Mouse (Mus musculus) C2C12 (cell line): ENCODE measurements around the gene Fbxo48. TPM values are rescaled to one million over a fixed set of nuclear protein-coding genes. Genes with fewer than 3 reads are reported as not detected.

Experiments
- H3K27me3 ChIP-seq: one replicate; pipeline ENCODE4 v1.6.1; 2011; ENCODE audit not compliant: control insufficient read depth, insufficient read depth, insufficient read length
- H3K36me3 ChIP-seq: one replicate; pipeline ENCODE4 v1.6.1; 2011; ENCODE audit not compliant: control insufficient read depth, insufficient read depth
- H3K4me3 ChIP-seq: one replicate; pipeline ENCODE4 v1.5.1; 2011; ENCODE audit warnings: mild to moderate bottlenecking, control low read depth; ENCODE audit not compliant: poor library complexity, insufficient read depth, severe bottlenecking
- H3K79me2 ChIP-seq: one replicate; pipeline ENCODE4 v1.6.1; 2011; ENCODE audit not compliant: control insufficient read depth, insufficient read depth
- H3K79me3 ChIP-seq: one replicate; pipeline ENCODE4 v1.6.1; 2011; ENCODE audit warnings: low read depth, control low read depth
- H3ac ChIP-seq: one replicate; pipeline ENCODE3; 2011; ENCODE audit warnings: low read depth; ENCODE audit not compliant: control insufficient read depth, insufficient read length
- CEBPB ChIP-seq: IDR thresholded peaks from one replicate; pipeline ENCODE4 v1.6.1; 2011; ENCODE audit warnings: low read depth, mild to moderate bottlenecking, control low read depth, moderate library complexity
- CTCF ChIP-seq: IDR thresholded peaks from one replicate; pipeline ENCODE4 v1.5.1; 2011; ENCODE audit not compliant: control insufficient read depth, insufficient read depth, insufficient read length
- FOSL1 ChIP-seq: IDR thresholded peaks from one replicate; pipeline ENCODE4 v1.8.0; 2011; ENCODE audit warnings: mild to moderate bottlenecking, low read length; ENCODE audit not compliant: poor library complexity, insufficient read depth, severe bottlenecking
- MAX ChIP-seq: IDR thresholded peaks from one replicate; pipeline ENCODE4 v1.6.1; 2011; ENCODE audit warnings: mild to moderate bottlenecking, control low read depth
- MYOD1 ChIP-seq: IDR thresholded peaks from one replicate; pipeline ENCODE4 v1.6.1; 2011; ENCODE audit warnings: low read depth; ENCODE audit not compliant: control insufficient read depth, insufficient read length
- MYOG ChIP-seq: IDR thresholded peaks from one replicate; pipeline ENCODE4 v1.6.1; 2011; ENCODE audit not compliant: control insufficient read depth, insufficient read length; ENCODE audit errors: extremely low read depth
- USF1 ChIP-seq: IDR thresholded peaks from one replicate; pipeline ENCODE4 v1.6.1; 2011; ENCODE audit warnings: low read depth, mild to moderate bottlenecking, control low read depth, moderate library complexity
- polyA plus RNA-seq: library from polyadenylated mRNA; unstranded; fragments of >200 nt; fragmentation: generic; extraction: Trizol; gene quantifications from one replicate; pipeline ENCODE4 v1.2.1, GENCODE M21; 2012; ENCODE audit warnings: missing spikeins

The Fbxo48 gene
- polyA plus RNA-seq, 1 experiment, result 0.69 TPM

DNA sequence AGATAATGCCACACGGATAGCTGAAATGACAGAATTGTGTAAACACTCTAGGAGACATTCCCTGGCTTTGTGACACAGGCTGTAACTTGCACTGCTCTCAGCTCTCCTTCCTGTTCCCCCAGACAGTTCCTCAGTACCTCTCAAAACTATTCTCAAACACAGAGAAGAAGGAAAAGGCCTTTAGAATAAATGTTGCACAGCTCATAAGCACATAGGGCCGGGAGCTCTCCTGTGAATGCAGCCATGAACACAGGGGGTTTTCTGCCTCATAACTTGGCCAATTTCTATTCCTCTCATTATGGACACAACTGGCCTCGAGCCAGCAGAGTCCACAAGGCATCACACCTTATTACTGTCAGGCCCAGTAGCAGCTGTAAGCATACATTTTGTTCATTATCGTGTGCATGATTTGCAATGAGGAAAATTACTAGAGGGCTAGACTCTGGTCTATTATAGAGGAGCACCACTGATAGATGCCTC is 9.2 kb upstream of the Fbxo48 start:
- Histone ChIP-seq H3K79me2 (no peaks in the 10 kb centered on the region), H3K79me3 (no peaks in the 10 kb centered on the region), H3ac (no peak overlapping the region), H3K36me3 (no peaks in the 10 kb centered on the region), H3K27me3 (no peaks in the 10 kb centered on the region), H3K4me3 (no peak overlapping the region)
- TF ChIP-seq MYOG (no peak), MAX (no peak), USF1 (no peak), MYOD1 (no peak)

DNA sequence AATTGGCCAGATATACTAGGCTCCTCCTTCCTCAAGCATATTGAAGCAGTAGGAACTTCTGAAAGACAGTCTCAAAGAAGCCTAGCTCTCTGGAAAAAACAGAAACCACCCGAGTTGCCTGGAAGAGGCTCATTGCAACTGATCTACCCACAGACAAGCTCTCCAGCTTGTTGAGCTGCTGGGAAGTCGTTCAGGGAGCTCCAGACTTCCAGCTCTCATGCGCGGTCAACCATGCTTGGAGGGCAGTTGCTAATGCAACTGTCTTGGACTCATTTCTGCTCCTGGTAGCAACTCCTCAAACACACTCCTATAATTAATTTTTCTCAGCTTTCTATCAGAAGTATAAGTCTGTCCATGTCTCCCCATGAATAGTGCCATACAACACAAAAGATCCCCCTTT is 8.2 kb upstream of the Fbxo48 start:
- H3K27me3 ChIP-seq, result no peaks in the 10 kb centered on the region
- H3K79me3 ChIP-seq, result no peaks in the 10 kb centered on the region
- no peak overlapping the region for H3ac ChIP-seq
- H3K79me2 ChIP-seq, result no peaks in the 10 kb centered on the region
- H3K36me3 ChIP-seq, result no peaks in the 10 kb centered on the region
- H3K4me3 ChIP-seq, result no peak overlapping the region
- TF ChIP-seq FOSL1 (no peak), USF1 (no peak), MAX (no peak), CEBPB (no peak), CTCF (no peak), MYOD1 (no peak), MYOG (no peak)

DNA sequence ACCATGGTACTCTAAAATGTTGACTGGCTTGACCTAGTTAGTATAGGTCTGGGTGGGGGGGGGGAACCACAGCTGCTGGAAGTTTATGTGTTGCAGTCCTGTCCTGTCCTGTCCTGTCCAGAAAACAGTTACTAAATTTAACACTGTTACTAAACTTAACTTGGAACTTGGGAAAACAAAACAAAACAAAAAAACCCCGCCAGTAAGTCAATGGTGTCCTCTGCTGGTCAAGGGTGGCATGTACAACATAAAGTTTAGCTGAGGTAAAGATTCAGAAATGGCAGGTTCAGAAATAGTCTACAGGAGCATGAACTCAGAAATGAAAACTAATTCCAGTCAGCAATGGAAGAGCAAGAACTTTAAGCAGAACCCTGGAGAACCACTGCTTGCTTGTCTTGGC is 2.4 kb upstream of the Fbxo48 start:
- H3K36me3 ChIP-seq, result no peaks in the 10 kb centered on the region

DNA sequence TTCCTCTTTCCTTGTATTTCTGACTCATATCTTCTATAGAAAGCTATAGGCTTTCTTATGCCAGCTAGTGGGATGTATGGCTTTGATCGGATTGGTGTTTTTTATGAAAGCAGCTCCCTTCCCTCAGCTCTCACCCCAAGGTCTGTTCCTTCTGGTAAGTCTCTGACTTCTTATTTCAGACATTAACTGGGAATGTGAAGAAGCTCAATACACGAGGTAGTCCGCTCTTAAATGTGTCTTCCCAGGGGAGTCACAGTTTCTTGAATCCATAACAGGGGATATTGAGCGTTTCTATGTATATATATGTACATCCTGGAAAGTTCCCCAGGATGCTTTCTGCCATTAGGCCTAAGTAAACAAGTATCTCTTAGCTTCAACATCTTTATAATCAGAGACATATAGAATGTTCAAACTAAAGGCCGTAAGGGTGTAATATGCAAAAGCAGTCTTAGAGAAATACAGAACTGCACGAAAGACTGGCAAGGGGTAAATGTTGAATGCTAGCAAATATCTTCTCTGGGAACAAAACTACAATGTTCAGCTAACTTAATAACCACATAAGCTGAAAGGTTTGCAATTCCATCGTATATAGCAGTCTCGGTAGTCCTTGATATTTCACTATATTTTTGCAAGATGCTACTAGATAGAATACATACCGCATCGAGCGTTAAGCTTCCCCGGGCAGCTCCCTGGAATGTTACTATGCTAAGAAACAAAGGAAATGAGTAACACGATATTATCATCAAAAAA is 774 bp upstream of the Fbxo48 start:
- H3K79me3 ChIP-seq, result no peaks in the 10 kb centered on the region
- H3K27me3 ChIP-seq, result no peaks in the 10 kb centered on the region
- no peaks in the 10 kb centered on the region for H3K36me3 ChIP-seq
- peaks cover 6% of the 10 kb centered on the region for H3K79me2 ChIP-seq
- H3K4me3 ChIP-seq, result peak overlapping the region; percentile 28
- TF ChIP-seq FOSL1 (no peak), CTCF (no peak), MYOG (no peak), MAX (no peak), USF1 (no peak), CEBPB (no peak), MYOD1 (no peak)
- H3ac ChIP-seq, result peak overlapping the region; percentile 83

More for the DNA sequence above, 2.4 kb upstream of the Fbxo48 start:
- H3K4me3 ChIP-seq, result no peak overlapping the region
- H3K79me2 ChIP-seq, result peaks cover 6% of the 10 kb centered on the region
- H3K27me3 ChIP-seq, result no peaks in the 10 kb centered on the region
- H3ac ChIP-seq, result no peak overlapping the region
- TF ChIP-seq CTCF, result peak; percentile 51
- no peak for TF ChIP-seq FOSL1
- no peak for TF ChIP-seq MYOG
- H3K79me3 ChIP-seq, result no peaks in the 10 kb centered on the region

DNA sequence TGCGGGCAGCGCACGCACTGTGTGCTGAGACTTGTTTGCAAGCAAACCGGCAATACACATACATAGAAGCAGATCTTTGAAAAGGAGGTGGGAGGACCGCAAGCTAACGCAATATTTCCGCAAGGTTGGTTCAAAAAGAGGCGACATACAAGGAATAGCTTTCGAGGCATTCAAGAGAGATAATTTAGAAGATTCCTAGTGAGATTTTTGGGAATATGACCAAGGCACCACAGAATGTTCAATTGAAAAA is 511 bp downstream of the Fbxo48 start:
- Histone ChIP-seq H3K79me3 (no peaks in the 10 kb centered on the region), H3ac (peak overlapping the region; percentile 82), H3K4me3 (peak overlapping the region; percentile 57), H3K79me2 (peaks cover 6% of the 10 kb centered on the region), H3K36me3 (no peaks in the 10 kb centered on the region), H3K27me3 (no peaks in the 10 kb centered on the region)
- TF ChIP-seq FOSL1, result no peak
- TF ChIP-seq MYOD1, result no peak
- TF ChIP-seq USF1, result no peak
- no peak for TF ChIP-seq MAX
- TF ChIP-seq MYOG, result no peak
- no peak for TF ChIP-seq CEBPB
- TF ChIP-seq CTCF, result no peak
